Mouse (Mus musculus): ENCODE measurements around the gene Pde10a. TPM values are rescaled to one million over a fixed set of nuclear protein-coding genes. Genes with fewer than 3 reads are reported as not detected.

Pde10a gene
- polyA plus RNA-seq, 1 experiment from 2014 or later: 3.3 TPM

- DNase-seq (ENCODE audit: low spot score): peak; percentile 85
Observed at GRCm38 (mm10) chr17:9031241-9032141, 506.3 kb downstream of the Pde10a start.

- no peak for DNase-seq (ENCODE audit: low spot score)
Observed at GRCm38 (mm10) chr17:9032362-9033044, 507.3 kb downstream of the Pde10a start.

GRCm38 (mm10) chr17:9033511-9033910, 508.3 kb downstream of the Pde10a start:
- no peak for DNase-seq (ENCODE audit: low spot score)

- DNase-seq (ENCODE audit: low spot score): no peak
Observed at GRCm38 (mm10) chr17:9035561-9036348, 510.6 kb downstream of the Pde10a start.

Other genes starting within 250 kb of the Pde10a start
- gene Mpc1, start 242.5 kb upstream of the Pde10a start, polyA plus RNA-seq (2015; fragmentation: Nextera tagmentation; extraction: Ambion mirVana): 280 and 284 TPM in 2 replicates
- 130 and 131 TPM in 2 replicates for gene Sft2d1, start 214.3 kb upstream of the Pde10a start, polyA plus RNA-seq (2015; fragmentation: Nextera tagmentation; extraction: Ambion mirVana)
- gene Prr18, start 187.9 kb upstream of the Pde10a start, polyA plus RNA-seq (2015; fragmentation: Nextera tagmentation; extraction: Ambion mirVana): 0.07 and 0.18 TPM in 2 replicates
- gene T2, start 169.4 kb upstream of the Pde10a start, polyA plus RNA-seq (2015; fragmentation: Nextera tagmentation; extraction: Ambion mirVana): 0.19 and 0.27 TPM in 2 replicates
- gene T, start 90.9 kb upstream of the Pde10a start, polyA plus RNA-seq (2015; fragmentation: Nextera tagmentation; extraction: Ambion mirVana): 0.09 and 0.14 TPM in 2 replicates
- gene Gm17087, start 41.6 kb downstream of the Pde10a start, polyA plus RNA-seq (2015; fragmentation: Nextera tagmentation; extraction: Ambion mirVana): not detected in 2 replicates